8 mouse cellular contexts compared by ENCODE assay signal in the genomic region with DNA sequence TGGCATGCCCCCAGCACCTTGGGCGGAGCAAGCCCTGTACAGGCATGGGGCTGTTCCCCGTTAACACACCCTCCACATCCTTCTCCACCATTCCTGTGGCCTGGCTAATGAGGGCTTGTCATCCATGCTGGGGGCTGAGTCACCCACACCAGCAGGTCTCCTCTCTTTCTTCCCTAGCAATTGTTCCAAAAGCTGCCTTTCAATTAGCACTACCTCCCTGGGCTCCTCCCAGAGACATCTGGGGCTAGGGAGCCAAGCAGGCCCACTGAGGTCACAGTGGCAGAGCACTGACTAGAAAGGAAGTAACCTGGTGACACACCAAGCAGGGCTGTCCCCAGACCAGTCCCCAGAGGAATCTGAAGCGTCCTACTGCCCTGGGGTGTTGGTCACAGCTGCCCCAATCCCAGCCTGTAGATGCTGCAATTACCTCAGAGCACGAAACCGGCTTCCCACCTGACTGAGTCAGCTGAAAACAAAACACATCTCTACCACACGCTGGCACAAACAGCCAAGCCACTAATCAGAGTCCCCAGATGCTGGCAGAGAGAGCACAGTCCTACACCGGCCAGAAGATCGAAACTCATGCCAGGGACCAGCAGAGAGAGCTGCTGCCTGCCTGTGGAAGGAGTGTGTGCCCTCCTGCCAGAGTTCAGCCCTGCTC. TPM values are rescaled to one million over a fixed set of nuclear protein-coding genes. Genes with fewer than 3 reads are reported as not detected.
DNase-seq lines count a peak whose midpoint lies in the region; ATAC-seq and TF ChIP-seq lines count a peak whose summit lies in the region.

A gene (plus strand): TSS at position 519 of the 661 bp plus-strand sequence.

- TF ChIP-seq EP300 in stomach, postnatal 0 days (optimal IDR thresholded peaks at IDR 0.05) = no peak

- H3K9ac ChIP-seq in stomach, postnatal 0 days (ENCODE audit: low read length) = peak within 1 kb of the TSS; percentile 23; the same call in 1 of the 2 replicates

- no peak within 1 kb of the TSS for H3K4me2 ChIP-seq in stomach, postnatal 0 days (replicated peaks; ENCODE audit: low read depth)

- H3K4me3 ChIP-seq in spleen, adult 2 months (ENCODE audit: extremely low read depth, insufficient read depth, insufficient read length) = no peak within 1 kb of the TSS
- H3K4me3 ChIP-seq in limb, embryonic 10.5 days = peak within 1 kb of the TSS; percentile 8; the same call in 1 of the 2 replicates
- H3K4me3 ChIP-seq in stomach, postnatal 0 days (ENCODE audit: low read depth, low read length) = no peak within 1 kb of the TSS
- H3K4me3 ChIP-seq in cerebellum, adult 2 months (replicated peaks; ENCODE audit: insufficient read depth, low read depth, low read length) = no peak within 1 kb of the TSS

- ATAC-seq in stomach, postnatal 0 days (ENCODE audit: low FRiP score, low TSS enrichment) = peak; percentile 71

- H3K9me3 ChIP-seq in limb, embryonic 10.5 days (replicated peaks) = no peaks in the 10 kb centered on the region
- no peaks in the 10 kb centered on the region for H3K9me3 ChIP-seq in stomach, postnatal 0 days (ENCODE audit: control insufficient read depth, low read length)

- peaks cover under 1% of the 10 kb centered on the region; the same call in 1 of the 2 replicates for H3K36me3 ChIP-seq in spleen, adult 2 months (ENCODE audit: control insufficient read depth, insufficient read depth, low read length)
- H3K36me3 ChIP-seq in limb, embryonic 10.5 days = peaks cover 24% of the 10 kb centered on the region
- peaks cover 3% of the 10 kb centered on the region; the same call in 1 of the 2 replicates for H3K36me3 ChIP-seq in stomach, postnatal 0 days (ENCODE audit: control insufficient read depth, insufficient read depth, low read length)

- WGBS in spleen, adult 2 months = 56% methylated on average over 8 of the region's 8 CpGs
- WGBS in limb, embryonic 10.5 days = 48% methylated on average over 8 of the region's 8 CpGs
- 51% methylated on average over 8 of the region's 8 CpGs for WGBS in stomach, postnatal 0 days
- 34% methylated on average over 8 of the region's 8 CpGs for WGBS in cerebellum, adult 2 months

- H3K27me3 ChIP-seq in spleen, adult 2 months (ENCODE audit: control insufficient read depth, insufficient read depth, low read length) = no peaks in the 10 kb centered on the region
- H3K27me3 ChIP-seq in limb, embryonic 10.5 days (ENCODE audit: low read depth, poor library complexity, severe bottlenecking) = peaks cover 10% of the 10 kb centered on the region; the same call in 1 of the 2 replicates
- H3K27me3 ChIP-seq in stomach, postnatal 0 days (ENCODE audit: control insufficient read depth, insufficient read depth, low read length) = no peaks in the 10 kb centered on the region
- no peaks in the 10 kb centered on the region for H3K27me3 ChIP-seq in cerebellum, adult 2 months (ENCODE audit: control insufficient read depth, insufficient read depth, low read length)

- peak; percentile 19 for DNase-seq in adrenal gland, postnatal 25 days
- DNase-seq in adrenal gland, adult 2 months = no peak
- peak; percentile 15 to 17 for DNase-seq in spleen, adult 2 months (ENCODE audit: low read depth in 1 of 2, low spot score in 2 of 2)
- DNase-seq in spleen, adult 12 weeks (ENCODE audit: low spot score) = no peak
- DNase-seq in limb, embryonic 10.5 days (ENCODE audit: low spot score) = no peak
- no peak for DNase-seq in stomach, postnatal 0 days (ENCODE audit: low spot score)
- DNase-seq in right cerebral cortex, adult 2 months (ENCODE audit: low spot score in 2 of 2) = no peak
- DNase-seq in cerebellum, adult 2 months = no peak

- TF ChIP-seq CTCF in spleen, adult 2 months (IDR thresholded peaks at IDR 0.05; ENCODE audit: extremely low read depth, insufficient read depth, insufficient read length, insufficient replicate concordance) = no peak
- no peak for TF ChIP-seq CTCF in stomach, postnatal 0 days (IDR thresholded peaks at IDR 0.05; ENCODE audit: low read depth)
- TF ChIP-seq CTCF in cerebellum, adult 2 months (IDR thresholded peaks at IDR 0.05; ENCODE audit: borderline replicate concordance, insufficient read depth, low read depth, low read length) = no peak

- H3K27ac ChIP-seq in spleen, adult 2 months (ENCODE audit: insufficient read depth, low read length) = no peak within 1 kb of the TSS
- H3K27ac ChIP-seq in limb, embryonic 10.5 days = peak within 1 kb of the TSS; percentile 9
- H3K27ac ChIP-seq in stomach, postnatal 0 days (replicated peaks) = peak within 1 kb of the TSS; percentile 70
- H3K27ac ChIP-seq in cerebellum, adult 2 months (ENCODE audit: insufficient read depth, low read length) = no peak within 1 kb of the TSS

- TF ChIP-seq POLR2A in spleen, adult 2 months (IDR thresholded peaks at IDR 0.05; ENCODE audit: low read depth, low read length) = no peak
- no peak for TF ChIP-seq POLR2A in cerebellum, adult 2 months (IDR thresholded peaks at IDR 0.05; ENCODE audit: borderline replicate concordance, insufficient read depth, low read length)

- peaks cover 3% of the 10 kb centered on the region; the same call in 1 of the 2 replicates for H3K4me1 ChIP-seq in spleen, adult 2 months (ENCODE audit: control insufficient read depth, insufficient read depth, insufficient read length)
- peaks cover 46% of the 10 kb centered on the region for H3K4me1 ChIP-seq in limb, embryonic 10.5 days
- 0 out of 2 replicates have a peak, but pooled peaks cover 2% of the 10 kb centered on the region for H3K4me1 ChIP-seq in stomach, postnatal 0 days (replicated peaks; ENCODE audit: control insufficient read depth, insufficient read depth)
- no peaks in the 10 kb centered on the region for H3K4me1 ChIP-seq in cerebellum, adult 2 months (ENCODE audit: control insufficient read depth, insufficient read depth, low read length)

RNA-seq across cellular contexts. Expression of the gene that starts here (rescaled TPM):
- total RNA-seq in adrenal gland, postnatal 25 days (2021) = 0.30 TPM in 1 of 2 replicates, not detected in the other
- total RNA-seq in adrenal gland, adult 2 months (2021) = under 1 TPM; 0.09 to 0.28 TPM
- polyA plus RNA-seq in adrenal gland, adult 2 months (2012; rRNA removed) = 0.04 and 0.17 TPM in 2 replicates
- polyA plus RNA-seq in spleen, adult 2 months (2012; rRNA removed) = 0.09 and 0.26 TPM in 2 replicates
- 0.73 and 0.95 TPM in 2 replicates for polyA plus RNA-seq in limb, embryonic 10.5 days (2016; fragmentation: Nextera tagmentation; extraction: Ambion mirVana)
- polyA plus RNA-seq in stomach, postnatal 0 days (2015; fragmentation: Nextera tagmentation; extraction: Ambion mirVana) = 4.3 and 4.9 TPM in 2 replicates
- not detected in 2 replicates for polyA plus RNA-seq in cerebellum, adult 2 months (2012; rRNA removed)

Comparison
In these comparisons a context has a peak if more than half of its experiments do, and no peak if none do; other contexts are left out.
1. Peak in DNase-seq in adrenal gland, postnatal 25 days; RNA of the gene not detected or under 1 TPM.
2. Peak in DNase-seq in spleen, adult 2 months; RNA of the gene not detected or under 1 TPM.
3. H3K27ac ChIP-seq: peak in limb, embryonic 10.5 days (single experiment) and stomach, postnatal 0 days (single experiment); none in spleen, adult 2 months (single experiment) and cerebellum, adult 2 months (single experiment).